Mouse (Mus musculus) ES-E14 (cell line): ENCODE data around the gene Pip5kl1. TPM values are rescaled to one million over a fixed set of nuclear protein-coding genes. Genes with fewer than 3 reads are reported as not detected.
A peak's percentile ranks its signal among the peaks of the same experiment; 100 is the strongest.

Experiments
- DNase-seq: peaks from one replicate; pipeline ENCODE4 v3.0.0-alpha.2; 2013; ENCODE audit warnings: low read depth, low spot score
- H3K27ac ChIP-seq: 2 replicates; pipeline ENCODE4 v1.5.1; 2012; ENCODE audit warnings: low read depth, mild to moderate bottlenecking, low read length, moderate library complexity, mixed read lengths; ENCODE audit not compliant: poor library complexity, insufficient read depth, severe bottlenecking
- H3K36me3 ChIP-seq: 2 replicates; pipeline ENCODE4 v1.6.1; 2012; ENCODE audit warnings: mild to moderate bottlenecking, low read length, moderate library complexity, mixed read lengths; ENCODE audit not compliant: control insufficient read depth, poor library complexity, insufficient read depth, severe bottlenecking
- H3K4me1 ChIP-seq, 2 experiments: fragments of 150-350 bp in 1 of 2; sonication (generic) in 1 of 2; 2 replicates each; pipeline ENCODE4 v1.6.1; 2012; ENCODE audit warnings: low read length in 2 of 2, mild to moderate bottlenecking in 1 of 2, mixed read lengths in 1 of 2; ENCODE audit not compliant: control insufficient read depth in 2 of 2, insufficient read depth in 2 of 2, poor library complexity in 1 of 2
- H3K4me3 ChIP-seq, 2 experiments: fragments of 150-350 bp in 1 of 2; sonication (generic) in 1 of 2; 2 replicates each; pipeline ENCODE4 v1.5.1; 2012; ENCODE audit warnings: low read length in 2 of 2, low read depth in 1 of 2, mild to moderate bottlenecking in 1 of 2, mixed read lengths in 1 of 2; ENCODE audit not compliant: insufficient read depth in 1 of 2, poor library complexity in 1 of 2, severe bottlenecking in 1 of 2
- H3K9ac ChIP-seq: 2 replicates; pipeline ENCODE4 v1.6.1; 2012; ENCODE audit warnings: low read depth, mild to moderate bottlenecking, low read length, mixed read lengths; ENCODE audit not compliant: poor library complexity, insufficient read depth, severe bottlenecking
- H3K9me3 ChIP-seq: fragments of 150-350 bp; sonication (generic); 2 replicates; pipeline ENCODE4 v1.6.1; 2012; ENCODE audit warnings: low read depth, mild to moderate bottlenecking, low read length; ENCODE audit not compliant: control insufficient read depth, insufficient read depth
- CHD2 ChIP-seq: IDR thresholded peaks from 2 replicates; pipeline ENCODE4 v1.6.1; 2014; ENCODE audit warnings: mild to moderate bottlenecking, low read depth, low read length, inconsistent platforms
- HCFC1 ChIP-seq: IDR thresholded peaks from 2 replicates; pipeline ENCODE4 v1.6.1; 2012; ENCODE audit warnings: low read length, inconsistent platforms, borderline replicate concordance; ENCODE audit not compliant: insufficient read depth
- MAFK ChIP-seq: IDR thresholded peaks from 2 replicates; pipeline ENCODE4 v1.6.1; 2014; ENCODE audit warnings: mild to moderate bottlenecking, low read depth, low read length, inconsistent platforms; ENCODE audit not compliant: insufficient read depth
- ZC3H11A ChIP-seq: IDR thresholded peaks from 2 replicates; pipeline ENCODE4 v1.6.1; 2012; ENCODE audit warnings: low read depth, mild to moderate bottlenecking, inconsistent platforms, low read length, borderline replicate concordance
- ZNF384 ChIP-seq: IDR thresholded peaks from 2 replicates; pipeline ENCODE4 v1.6.1; 2012; ENCODE audit warnings: low read depth, low read length, inconsistent platforms
- in situ Hi-C, 2 experiments: fragments of 600-800 bp; cut with MboI; formaldehyde crosslinking; loops; one replicate each; pipeline ENCODE4 v1.15.1; 2025; ENCODE audit warnings: low sequenced_read_pairs in 2 of 2, inconsistent platforms in 1 of 2; ENCODE audit not compliant: unreplicated experiment in 2 of 2
- total RNA-seq: library from RNA; depleted of rRNA; stranded (reverse); fragments of 300-350 nt; gene quantifications from 2 replicates; pipeline ENCODE4 v1.2.3, GENCODE M21; 2012

The Pip5kl1 gene
- total RNA-seq, 1 experiment = 3.5 TPM

GRCm38 (mm10) chr2:32610610-32611229, 36.1 kb downstream of the Pip5kl1 start:
- H3K27ac ChIP-seq = no peak overlapping the region
- H3K4me3 ChIP-seq = peak overlapping the region; percentile 41 to 43; a peak in 3 of 4 replicates
- TF ChIP-seq ZNF384 = no peak
- TF ChIP-seq ZC3H11A = no peak
- no peak for TF ChIP-seq CHD2
- TF ChIP-seq MAFK = no peak
- no peak for TF ChIP-seq HCFC1
- H3K9me3 ChIP-seq = no peaks in the 10 kb centered on the region
- H3K9ac ChIP-seq = no peak overlapping the region
- DNase-seq = peak; percentile 52
- peaks cover 5 to 24% of the 10 kb centered on the region in 2 experiments; a peak in 3 of 4 replicates for H3K4me1 ChIP-seq
- H3K36me3 ChIP-seq = peaks cover 12% of the 10 kb centered on the region; the same call in 1 of the 2 replicates
- in situ Hi-C loops = no loop called here

- H3K4me1 ChIP-seq = peaks cover 5 to 23% of the 10 kb centered on the region in 2 experiments; a peak in 3 of 4 replicates
- TF ChIP-seq ZC3H11A (no peak), MAFK (no peak), ZNF384 (no peak), CHD2 (no peak), HCFC1 (no peak)
- no peak overlapping the region for H3K9ac ChIP-seq
- H3K27ac ChIP-seq = no peak overlapping the region
- in situ Hi-C loops = no loop called here
- H3K9me3 ChIP-seq = no peaks in the 10 kb centered on the region
- H3K4me3 ChIP-seq = peak overlapping the region in 1 of 2 experiments; percentile 24; a peak in 1 of 4 replicates
- peaks cover 18% of the 10 kb centered on the region; the same call in 1 of the 2 replicates for H3K36me3 ChIP-seq
- peak; percentile 84 for DNase-seq
Measured at GRCm38 (mm10) chr2:32612274-32612673, 37.7 kb downstream of the Pip5kl1 start.

GRCm38 (mm10) chr2:32617109-32617508, 42.5 kb downstream of the Pip5kl1 start:
- DNase-seq = no peak

GRCm38 (mm10) chr2:32617601-32618000, 43.0 kb downstream of the Pip5kl1 start:
- no peak overlapping the region for H3K27ac ChIP-seq
- TF ChIP-seq HCFC1 (no peak), ZNF384 (no peak), CHD2 (no peak), ZC3H11A (no peak), MAFK (no peak)
- peaks cover 31% of the 10 kb centered on the region; the same call in 1 of the 2 replicates for H3K36me3 ChIP-seq
- DNase-seq = no peak
- H3K4me3 ChIP-seq = no peak overlapping the region
- peaks cover 1 to 14% of the 10 kb centered on the region in 2 experiments; a peak in 2 of 4 replicates for H3K4me1 ChIP-seq
- in situ Hi-C loops = no loop called here
- no peaks in the 10 kb centered on the region for H3K9me3 ChIP-seq
- no peak overlapping the region for H3K9ac ChIP-seq

More at GRCm38 (mm10) chr2:32617109-32617508, 42.5 kb downstream of the Pip5kl1 start:
- no peak for TF ChIP-seq ZNF384
- peak; percentile 93 for TF ChIP-seq MAFK
- TF ChIP-seq HCFC1 = no peak
- H3K36me3 ChIP-seq = peaks cover 31% of the 10 kb centered on the region; the same call in 1 of the 2 replicates
- H3K4me3 ChIP-seq = no peak overlapping the region
- peaks cover 1 to 14% of the 10 kb centered on the region in 2 experiments; a peak in 2 of 4 replicates for H3K4me1 ChIP-seq
- no peak overlapping the region for H3K27ac ChIP-seq
- H3K9me3 ChIP-seq = no peaks in the 10 kb centered on the region
- no peak overlapping the region for H3K9ac ChIP-seq
- in situ Hi-C loops = no loop called here
